Mouse (Mus musculus) B cell, adult 67 days (primary cell): ENCODE measurements around the gene Ccdc42. TPM values are rescaled to one million over a fixed set of nuclear protein-coding genes. Genes with fewer than 3 reads are reported as not detected.

Experiments
- total RNA-seq, 2 experiments: library from RNA; stranded (reverse); gene quantifications; 4 replicates each; pipeline ENCODE4 v1.2.4; 2023

Ccdc42 gene
- total RNA-seq = not detected

DNA sequence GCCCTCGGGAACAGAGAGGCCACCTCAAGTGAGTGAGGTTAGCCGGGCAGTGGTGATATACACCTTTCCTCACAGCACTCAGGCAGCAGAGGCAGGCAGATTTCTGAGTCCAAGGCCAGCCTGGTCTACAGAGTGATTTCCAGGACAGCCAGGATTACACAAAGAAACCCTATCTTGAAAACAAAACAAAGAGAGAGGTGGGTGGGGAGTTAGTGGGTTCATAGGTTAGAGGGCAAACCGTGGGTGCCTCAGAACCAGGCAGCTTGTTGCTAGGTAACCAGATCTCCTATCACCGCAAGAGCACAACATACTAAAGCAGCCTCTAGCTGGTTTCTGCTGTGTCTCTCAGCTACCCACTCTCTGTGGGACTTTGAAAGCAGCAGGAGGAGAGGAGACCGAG, at the start of gene Ccdc42:
Ccdc42 (plus strand) TSS at position 301 of the 400 bp plus-strand sequence.

DNA sequence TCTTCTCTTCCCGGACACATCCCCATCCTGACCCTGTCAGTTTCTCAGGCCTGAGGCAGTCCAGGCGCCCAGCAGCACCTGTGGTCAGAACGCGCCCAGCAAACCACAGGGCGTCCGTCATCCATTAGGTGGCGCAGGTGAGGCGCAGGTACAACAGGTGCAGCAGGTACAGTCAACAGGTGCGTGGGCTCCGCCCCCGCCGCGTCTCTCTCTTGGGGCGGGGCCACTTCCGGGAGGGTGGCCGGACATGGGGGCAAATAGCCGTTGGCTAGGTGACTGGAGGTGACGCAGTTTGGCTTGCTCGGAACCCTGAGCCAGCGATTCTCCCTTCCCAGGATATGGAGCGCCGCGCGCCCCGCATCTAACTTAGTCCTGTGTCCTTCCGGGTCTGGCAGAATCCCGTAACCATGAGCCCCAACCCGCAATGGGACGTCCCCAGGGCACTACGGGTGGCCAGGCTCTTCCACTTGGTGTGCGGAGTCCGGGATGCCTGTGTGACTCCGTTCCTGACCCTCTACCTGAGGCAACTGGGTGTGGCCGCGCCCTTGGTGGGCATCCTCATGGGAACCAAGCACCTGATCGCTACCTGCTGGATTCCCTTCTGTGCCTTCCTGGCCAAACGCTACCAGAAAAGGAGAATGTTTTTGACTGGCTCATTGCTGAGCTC, 30.8 kb upstream of the Ccdc42 start, which contains the start of gene Mfsd6l:
Mfsd6l (plus strand) TSS at position 269 of the 667 bp plus-strand sequence.

Other genes starting within 250 kb of the Ccdc42 start
- gene Ntn1, start 186.2 kb upstream of the Ccdc42 start, total RNA-seq = not detected
- 10 to 100 TPM; 36.1 to 37.2 TPM for gene Pik3r5, start 154.9 kb upstream of the Ccdc42 start, total RNA-seq
- under 1 TPM in 1 of 2 experiments, not detected in 1; 0.64 TPM for gene Pik3r6, start 84.0 kb upstream of the Ccdc42 start, total RNA-seq
- not detected for gene Mfsd6l, start 30.8 kb upstream of the Ccdc42 start, total RNA-seq
- gene Myh10, start 104.5 kb downstream of the Ccdc42 start, total RNA-seq = under 1 TPM; 0.20 to 0.68 TPM